Mouse (Mus musculus): Measurements from ENCODE around the gene Spsb4.
"Not testable (repeated sequence)": the region's sequence is repeated elsewhere in the genome, so short reads cannot be mapped to it uniquely, and the experiment has no call there.

Gene Spsb4

DNA sequence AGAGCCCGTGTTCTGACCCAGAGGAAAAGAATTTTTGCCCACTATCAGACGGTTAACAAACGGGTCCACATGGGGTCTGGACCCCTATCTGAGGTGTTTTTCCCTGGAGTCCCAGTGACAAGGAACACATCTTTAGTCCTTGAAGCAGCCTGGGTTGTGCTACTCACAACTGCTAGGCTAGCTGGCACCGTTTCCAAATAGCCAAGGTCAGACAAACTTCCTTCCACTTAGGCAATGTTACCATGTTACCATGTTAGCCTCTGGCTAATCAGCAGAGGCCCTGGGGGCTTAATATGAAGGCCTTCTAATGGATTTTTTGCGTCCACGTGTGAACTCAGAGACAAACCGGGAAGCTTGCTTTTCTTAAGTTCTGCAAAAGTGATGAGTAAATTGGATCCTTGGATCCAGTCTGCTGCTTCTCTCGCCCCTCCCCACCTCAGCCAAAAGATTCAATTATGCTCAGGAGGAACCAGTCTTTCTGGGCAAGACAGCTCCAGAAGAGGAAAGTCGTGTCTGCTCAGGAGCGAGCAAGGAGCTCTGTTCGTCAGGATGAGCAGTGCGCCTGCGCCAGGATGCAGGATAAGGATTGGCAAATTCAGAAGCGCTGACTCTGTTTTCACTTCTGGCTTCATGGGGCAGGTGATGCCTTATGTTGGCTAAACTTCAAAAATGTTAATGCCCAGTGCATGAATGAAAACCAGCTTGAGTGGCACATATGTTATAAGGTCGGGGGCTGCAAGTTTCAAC is 64.4 kb downstream of the Spsb4 start:
- in situ Hi-C loops (cut with MboI; ENCODE audit: low sequenced_read_pairs): no loop called here

DNA sequence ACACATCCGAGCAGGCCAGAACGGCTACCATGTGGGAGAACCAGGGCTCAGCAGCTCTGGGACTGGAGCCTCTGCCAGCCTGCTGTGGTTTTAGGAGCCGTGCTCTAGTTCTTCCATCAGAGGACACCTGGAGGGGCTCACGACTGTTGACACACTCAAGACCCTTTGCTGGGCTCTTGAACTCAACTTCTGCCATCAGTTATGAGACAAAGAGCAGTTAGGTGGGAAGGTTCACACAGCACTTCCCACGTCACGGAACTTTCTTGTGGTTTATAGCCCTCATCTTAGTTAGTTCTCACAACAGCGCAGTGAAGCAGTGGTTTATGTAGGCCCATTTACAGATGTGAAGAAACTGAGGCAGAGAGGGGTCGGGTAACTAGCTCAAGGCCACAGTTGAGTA is 65.2 kb downstream of the Spsb4 start:
- in situ Hi-C loops (cut with MboI; ENCODE audit: low sequenced_read_pairs): no loop called here

DNA sequence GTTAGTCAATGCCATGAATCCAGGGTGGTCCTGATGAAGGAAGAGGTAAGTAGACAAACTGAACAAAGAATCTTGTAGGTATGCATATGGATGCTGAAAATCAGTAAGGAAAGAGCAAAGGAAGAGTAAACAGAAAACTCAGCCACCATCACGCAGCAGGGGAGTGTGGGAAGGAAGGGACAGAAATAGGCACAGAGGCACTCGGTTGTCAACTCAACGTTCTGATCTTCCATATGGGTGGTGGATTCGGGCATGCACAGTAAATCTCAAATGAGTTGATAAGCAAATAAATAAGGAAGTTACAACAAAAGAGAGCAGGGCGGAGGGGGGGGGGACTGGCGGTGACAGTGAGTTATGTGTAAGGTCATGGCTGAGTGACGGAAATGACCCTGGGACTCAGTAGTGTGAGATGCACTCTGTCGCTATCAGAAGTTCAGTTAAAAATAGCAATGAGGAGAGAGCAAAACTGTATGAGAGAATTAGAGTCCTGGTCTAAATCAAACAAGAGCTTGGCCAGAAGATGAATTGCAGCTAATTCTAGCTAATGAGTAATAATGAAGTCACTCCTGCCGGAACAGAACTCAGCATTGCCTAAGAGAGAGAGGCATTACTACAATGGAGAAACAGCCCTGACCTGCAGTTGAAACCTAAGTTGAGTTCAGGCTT is 66.2 kb downstream of the Spsb4 start:
- in situ Hi-C loops (cut with MboI; ENCODE audit: low sequenced_read_pairs): no loop called here

DNA sequence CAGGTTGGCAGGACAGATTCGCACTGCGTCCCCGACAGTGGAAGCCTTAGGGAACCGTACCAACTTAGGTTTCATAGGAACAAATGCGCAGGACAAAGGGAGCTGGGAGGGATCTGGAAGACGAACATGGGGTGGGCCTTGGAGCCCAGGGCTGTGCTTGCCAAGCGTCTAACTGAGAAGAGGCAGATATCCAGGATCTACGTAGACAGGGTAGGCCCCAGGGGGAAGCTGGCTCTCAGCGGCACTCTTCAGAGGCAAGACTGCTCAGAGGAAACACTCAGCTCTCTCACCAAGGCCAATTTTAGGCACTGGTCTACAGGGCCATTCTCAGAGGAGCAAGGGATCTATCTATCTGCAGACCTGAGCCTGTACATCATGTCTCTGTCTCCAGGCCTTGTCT is 69.1 kb downstream of the Spsb4 start:
- in situ Hi-C loops (cut with MboI; ENCODE audit: low sequenced_read_pairs): no loop called here

DNA sequence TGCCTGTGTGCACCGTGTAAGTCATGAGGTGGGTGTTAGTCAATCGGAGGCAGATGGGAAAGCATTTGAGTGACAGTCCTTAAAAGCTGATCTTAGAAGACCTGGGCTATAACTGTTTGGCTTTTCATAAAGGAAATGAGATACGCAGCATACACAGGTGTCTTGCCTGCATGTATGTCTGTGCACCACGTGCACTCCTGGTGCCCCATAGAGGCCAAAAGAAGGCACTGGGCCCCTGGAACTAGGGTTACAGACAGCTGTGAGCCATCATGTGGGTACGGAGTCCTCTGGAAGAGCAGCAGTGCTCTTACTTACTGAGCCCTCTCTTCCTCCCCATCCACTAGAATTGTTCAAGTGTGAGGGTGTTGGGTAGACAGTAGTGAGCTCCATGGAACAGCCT is 70.1 kb downstream of the Spsb4 start:
- in situ Hi-C loops (cut with MboI; ENCODE audit: low sequenced_read_pairs): no loop called here

DNA sequence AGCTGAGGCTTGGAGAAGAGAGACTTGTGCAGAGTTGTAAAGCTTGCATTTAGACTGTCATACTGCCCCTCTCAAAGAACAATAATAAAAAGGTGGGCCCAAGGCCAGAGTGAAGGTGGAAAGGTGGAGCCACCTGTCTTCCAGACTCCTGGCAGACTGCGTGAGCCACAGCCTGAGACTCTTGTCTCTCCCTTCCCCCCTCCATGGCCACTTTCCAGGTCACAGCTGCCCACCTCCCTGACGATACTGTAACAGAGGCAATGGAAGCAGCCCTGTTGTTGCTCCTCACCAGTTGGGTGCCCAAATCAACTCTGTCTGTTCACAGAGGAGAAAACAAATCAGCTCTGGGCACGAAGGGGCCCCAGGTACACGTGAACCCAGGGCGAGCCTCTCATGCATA is 71.5 kb downstream of the Spsb4 start:
- in situ Hi-C loops (cut with MboI; ENCODE audit: low sequenced_read_pairs): no loop called here

DNA sequence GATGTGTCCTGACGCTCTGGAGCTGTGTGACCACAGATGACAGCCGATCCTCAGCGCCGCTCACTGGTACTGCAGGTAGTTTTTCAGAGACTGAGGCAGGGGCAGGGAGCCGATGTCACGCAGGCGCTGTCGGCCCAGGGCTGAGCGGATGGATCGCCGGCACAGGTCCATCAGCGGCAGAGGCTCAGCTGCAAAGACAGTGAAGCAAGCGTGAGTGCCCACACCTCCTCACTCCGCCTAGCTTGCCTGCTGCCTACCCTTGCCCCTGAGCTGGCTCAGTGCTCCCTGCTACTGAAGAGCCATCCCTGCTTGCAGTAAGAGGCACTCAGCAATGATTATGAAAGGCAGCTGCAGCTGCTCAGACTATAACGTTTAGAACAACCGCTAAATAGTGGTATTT is 74.1 kb downstream of the Spsb4 start:
- in situ Hi-C loops (cut with MboI; ENCODE audit: low sequenced_read_pairs): no loop called here

DNA sequence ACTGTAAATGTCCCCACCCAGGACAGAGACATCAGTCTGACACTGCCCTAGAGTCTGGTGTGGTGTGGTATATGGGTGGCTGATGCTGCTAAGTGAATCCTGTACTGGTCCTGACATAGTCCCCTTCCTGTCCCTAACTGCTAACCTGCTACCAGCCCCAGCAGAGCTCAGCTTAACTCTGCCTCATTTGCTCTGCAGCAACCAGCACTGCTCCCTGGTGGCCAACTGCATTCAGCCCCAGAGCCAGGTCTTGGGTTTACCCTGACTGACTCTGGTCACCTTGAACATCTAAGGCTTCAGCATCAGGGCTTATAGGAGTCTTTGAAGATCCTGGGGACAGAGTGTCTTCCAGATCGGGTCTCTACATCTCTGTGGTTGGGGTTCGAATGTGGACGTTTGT is 75.7 kb downstream of the Spsb4 start:
- in situ Hi-C loops (cut with MboI; ENCODE audit: low sequenced_read_pairs): no loop called here

DNA sequence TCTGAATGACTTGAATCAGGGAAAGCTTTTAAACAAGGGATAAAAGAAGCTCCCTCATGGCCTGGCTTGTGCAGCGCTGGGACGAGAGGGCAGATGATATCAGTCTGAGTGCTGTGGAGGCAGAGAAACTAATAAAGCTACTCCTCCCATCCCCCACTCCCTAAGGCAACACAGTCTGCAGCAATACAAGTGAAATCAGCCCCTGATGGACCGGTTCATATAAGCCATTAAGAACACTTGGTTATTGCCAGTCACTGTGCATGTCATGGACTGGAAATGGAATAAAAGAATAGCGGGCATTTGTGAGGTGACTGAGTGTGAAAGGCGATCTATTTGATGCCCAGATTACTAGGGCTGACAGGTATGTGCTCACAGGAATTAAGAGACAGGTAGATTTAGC is 79.8 kb downstream of the Spsb4 start:
- in situ Hi-C loops (cut with MboI; ENCODE audit: low sequenced_read_pairs): no loop called here

DNA sequence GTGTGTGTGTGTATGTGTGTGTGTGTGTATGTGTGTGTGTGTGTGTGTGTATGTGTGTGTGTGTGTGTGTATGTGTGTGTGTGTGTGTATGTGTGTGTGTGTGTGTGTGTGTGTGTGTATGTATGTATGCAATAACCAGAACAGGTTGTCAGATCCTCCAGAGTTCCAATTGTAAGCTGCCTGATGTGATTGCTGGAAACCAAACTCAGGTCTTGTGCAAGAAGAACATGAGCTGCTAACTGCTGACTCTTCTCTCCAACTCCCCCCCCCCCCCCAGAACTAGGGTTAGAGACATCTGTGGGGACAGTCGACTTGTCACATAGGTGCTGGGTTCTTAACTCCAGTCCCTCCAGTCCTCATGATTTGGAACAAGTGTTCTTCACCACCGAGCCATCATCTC is 82.2 kb downstream of the Spsb4 start:
- in situ Hi-C loops (cut with MboI; ENCODE audit: low sequenced_read_pairs): not testable (repeated sequence)

DNA sequence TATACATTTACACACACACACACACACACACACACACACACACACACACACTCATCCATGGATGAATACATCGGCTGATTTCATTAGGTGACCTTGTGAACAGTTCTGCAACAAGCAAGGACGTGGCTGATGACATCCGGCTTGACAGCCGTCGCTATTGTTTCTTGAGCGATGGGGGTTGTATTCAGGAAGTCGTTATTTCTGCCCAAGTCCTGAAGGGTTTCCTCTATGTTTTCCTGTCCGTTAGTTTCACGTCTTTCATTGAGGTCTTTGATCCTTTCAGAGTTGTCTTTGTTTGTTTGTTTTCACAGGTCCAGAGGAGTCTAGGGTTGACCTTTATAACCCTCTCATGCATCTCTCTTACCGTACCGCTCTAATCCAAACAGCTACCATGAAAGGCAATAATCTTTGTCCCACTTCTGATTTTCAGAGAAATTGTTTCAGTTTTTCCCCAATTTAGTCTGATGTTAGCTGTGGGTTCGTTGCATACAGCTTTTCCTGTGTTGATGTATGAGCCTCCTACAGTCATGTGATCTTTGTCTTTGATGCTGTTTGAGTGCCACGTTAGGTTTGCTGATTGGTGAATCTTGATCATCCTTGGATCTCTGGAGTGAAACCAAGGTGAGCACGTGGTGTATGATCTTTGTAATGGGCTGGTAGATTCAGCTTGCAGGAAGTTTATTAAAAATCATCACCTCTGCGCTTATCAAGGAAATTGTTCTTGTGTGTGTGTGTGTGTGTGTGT is 82.9 kb downstream of the Spsb4 start:
- in situ Hi-C loops (cut with MboI; ENCODE audit: low sequenced_read_pairs): no loop called here

DNA sequence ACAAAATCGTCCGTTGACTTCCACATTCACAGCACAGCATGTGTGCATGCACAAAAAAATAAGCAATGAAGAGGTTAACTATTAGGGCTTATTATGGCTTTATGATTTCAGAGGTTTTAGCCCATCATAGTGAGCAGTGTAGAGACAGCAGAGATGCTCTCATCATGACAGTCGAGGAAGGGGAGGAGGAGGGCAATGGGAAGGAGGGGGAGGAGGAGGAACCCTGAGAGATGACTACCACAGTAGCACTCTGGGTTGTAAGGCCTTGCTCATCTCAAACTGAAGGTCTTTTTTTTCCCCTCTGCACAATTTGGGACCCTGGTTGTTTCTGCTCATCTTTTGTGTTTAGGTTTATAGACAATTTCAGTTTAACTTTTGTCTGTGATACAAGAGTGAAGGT is 83.8 kb downstream of the Spsb4 start:
- in situ Hi-C loops (cut with MboI; ENCODE audit: low sequenced_read_pairs): no loop called here

DNA sequence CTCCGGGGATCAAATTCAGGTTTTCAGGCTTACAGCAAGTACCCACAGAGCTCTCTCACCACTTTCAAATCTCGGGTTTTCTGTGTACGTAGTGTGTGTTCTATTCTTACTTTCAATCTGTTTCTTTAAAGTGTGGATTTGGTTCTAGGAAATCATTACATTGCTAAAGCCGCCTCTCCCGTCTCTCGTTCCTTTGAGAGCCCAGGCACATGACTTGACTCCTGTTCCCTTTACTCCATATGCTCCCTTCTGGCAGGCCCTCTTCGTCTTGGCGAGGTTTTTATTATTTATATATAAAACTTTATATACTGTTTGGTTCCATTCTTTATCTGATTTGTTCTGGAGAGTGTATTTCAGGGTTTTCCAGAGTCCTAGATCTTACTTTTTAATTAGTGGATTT is 85.9 kb downstream of the Spsb4 start:
- in situ Hi-C loops (cut with MboI; ENCODE audit: low sequenced_read_pairs): no loop called here

DNA sequence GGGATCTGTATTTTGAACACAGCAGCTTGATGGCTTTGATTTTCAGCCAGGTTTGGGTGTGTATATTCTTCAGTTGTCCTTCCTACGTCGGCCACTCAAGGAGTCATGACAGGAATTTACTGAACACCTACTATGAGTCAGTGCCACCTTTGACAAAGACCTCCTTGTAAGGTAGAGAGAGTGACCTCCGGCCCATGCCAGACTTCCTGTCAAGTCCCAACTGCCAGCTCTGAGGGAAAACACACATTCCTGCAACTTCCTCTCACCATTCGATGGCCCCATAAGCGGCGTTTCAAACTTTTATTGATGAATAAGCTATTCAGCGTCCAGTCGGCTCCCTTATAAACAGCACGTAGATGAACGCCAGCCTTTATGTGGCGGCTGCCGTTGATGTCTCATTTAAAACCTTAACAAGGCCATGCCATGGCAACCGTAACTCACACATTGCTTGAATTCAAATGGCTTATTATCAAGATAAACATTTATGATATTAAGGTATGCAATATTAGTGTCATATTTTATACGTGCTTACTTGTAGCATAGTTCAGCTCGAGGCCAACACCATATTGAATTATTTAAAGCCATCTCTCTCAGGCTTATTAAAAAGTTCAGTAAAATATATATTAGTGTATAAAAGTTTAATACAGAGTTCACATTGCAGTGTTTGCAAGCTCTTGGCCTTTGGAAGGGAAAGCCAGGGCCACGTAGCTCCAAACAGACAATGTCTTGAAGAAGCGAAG is 94.9 kb downstream of the Spsb4 start:
- in situ Hi-C loops (cut with MboI; ENCODE audit: low sequenced_read_pairs): no loop called here

DNA sequence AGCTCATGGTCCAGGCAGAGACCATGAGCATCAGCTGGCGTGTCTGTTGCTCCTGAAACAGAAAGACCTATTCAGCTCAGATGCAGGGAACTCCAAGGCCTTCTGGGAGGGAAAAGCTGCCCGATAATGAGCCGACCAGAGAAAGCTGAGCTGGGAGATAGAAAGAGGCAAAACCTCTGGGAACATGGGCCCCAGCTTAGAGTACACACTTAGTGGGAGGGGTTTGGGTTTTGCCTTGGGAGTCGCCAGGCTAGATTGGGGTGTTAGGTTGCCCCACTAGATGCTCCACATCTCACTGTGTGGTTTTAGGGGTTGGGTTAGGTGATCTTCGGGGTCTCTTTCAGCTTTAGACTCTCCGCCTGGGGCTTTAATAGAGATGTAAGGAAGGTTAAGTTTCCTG is 95.5 kb downstream of the Spsb4 start:
- in situ Hi-C loops (cut with MboI; ENCODE audit: low sequenced_read_pairs): no loop called here

DNA sequence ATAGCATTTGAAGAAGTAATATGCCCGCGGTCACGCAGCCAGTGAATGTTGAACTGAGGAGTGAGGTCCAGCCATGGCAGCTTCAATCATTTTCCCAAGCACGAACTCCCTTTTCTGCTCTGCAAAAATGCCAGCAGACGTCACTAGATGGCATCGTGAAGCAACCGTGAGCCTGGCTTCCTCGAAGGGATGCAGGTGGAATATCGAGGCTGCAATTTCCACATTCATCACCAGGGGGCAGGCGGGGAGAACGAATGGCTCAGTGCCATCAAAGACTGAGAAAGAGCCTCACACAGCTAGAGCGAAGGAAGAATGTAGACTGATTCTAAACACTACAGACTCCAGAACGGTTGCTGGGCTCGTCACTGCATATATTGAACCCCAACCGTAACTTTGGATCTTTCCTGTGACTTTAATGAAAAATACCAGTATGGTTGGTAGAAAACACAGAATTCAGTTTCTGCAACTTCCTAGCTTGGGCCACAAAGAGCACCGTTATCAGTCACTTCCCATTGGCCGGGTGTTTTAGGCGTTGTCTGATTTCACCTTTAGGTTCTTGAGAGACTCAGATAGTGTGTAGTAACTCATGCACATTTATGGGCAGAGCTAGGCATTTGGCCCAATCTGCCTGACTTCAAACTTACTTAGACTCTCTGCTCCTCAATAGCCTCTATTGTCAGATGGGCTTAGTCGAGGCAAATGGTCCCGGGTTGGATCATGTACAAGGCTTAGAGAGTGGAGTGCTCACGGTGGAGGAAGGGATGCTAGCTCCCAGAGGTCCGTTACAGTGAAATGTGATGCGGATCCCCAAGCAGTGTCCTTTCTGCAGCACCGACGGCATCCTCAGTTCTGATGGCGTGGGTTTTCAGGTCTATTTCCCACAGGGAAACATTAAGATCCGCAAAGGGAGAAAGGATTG is 101.8 kb downstream of the Spsb4 start:
- in situ Hi-C loops (cut with MboI; ENCODE audit: low sequenced_read_pairs): no loop called here

DNA sequence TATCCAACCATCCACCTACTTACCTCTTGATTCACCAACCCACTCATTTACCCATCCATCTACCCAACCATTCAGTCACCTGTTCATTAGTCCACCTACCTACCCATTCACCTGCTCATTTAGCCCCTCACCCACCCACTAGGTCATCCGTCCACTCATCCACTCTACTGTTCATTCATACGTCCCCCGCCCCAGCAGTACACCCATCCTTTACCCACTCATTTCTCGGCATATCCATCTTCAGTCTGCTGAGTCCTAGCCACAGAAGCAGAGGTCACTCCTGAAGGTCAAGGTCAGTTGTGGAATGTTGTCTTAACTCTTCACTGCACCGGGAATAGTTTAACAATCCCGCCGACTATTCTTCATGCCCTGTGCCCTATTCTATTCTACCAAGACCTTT is 102.6 kb downstream of the Spsb4 start:
- in situ Hi-C loops (cut with MboI; ENCODE audit: low sequenced_read_pairs): no loop called here

DNA sequence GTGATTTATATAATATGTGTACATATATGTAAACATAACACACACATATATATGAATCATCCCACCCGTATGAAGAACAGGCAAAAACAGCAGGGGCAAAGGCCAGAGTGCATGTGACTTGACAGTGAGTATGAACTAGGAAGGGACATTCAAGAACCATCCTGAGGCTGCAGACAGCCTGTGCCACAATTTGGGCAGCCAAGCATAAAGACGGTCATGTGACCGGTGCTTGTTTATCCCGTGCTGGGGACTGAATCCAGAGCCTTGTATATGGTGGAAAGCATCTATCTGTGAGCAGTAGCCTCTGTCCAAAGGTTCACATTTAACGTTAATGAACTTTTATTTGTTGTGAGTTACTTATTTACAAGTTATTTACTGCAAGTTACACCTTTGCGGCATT is 103.8 kb downstream of the Spsb4 start:
- in situ Hi-C loops (cut with MboI; ENCODE audit: low sequenced_read_pairs): no loop called here

DNA sequence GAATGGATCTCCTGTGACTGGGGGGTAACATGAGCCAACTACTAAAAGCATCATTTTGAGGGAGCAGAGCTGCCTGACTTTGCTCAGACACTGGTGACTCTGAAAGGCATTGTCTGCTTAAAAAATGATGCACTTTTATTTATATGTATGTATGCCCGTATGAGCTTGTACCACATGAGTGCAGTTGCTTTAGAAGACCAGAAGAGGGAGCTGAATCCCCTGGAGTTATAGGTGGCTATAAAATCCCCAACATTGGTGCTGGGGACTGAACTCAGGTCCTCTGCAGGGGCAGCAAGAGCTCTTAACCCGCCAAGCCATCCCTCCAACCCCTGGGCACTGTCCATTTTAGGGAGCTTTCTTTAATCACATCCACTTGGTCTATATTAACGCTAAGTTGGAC is 104.6 kb downstream of the Spsb4 start:
- in situ Hi-C loops (cut with MboI; ENCODE audit: low sequenced_read_pairs): no loop called here

DNA sequence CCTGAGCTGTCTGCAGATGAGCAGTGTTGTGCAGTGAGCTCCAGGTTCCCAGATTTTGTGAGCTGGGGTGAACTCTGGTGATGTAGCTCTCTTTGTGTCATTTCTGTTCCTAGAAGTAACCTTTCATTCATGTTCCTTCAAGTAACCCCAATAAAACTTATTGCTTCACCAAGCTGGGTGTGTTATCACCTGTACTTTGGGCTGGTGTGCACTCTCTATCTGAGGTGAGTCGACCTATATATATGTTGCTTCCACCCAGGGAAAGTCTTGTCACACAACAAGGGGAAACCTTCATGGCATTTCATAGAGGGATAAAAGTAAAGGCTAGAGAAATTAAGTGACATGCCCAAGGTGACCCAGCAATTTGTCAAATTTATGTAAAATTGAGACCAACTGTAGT is 109.1 kb downstream of the Spsb4 start:
- in situ Hi-C loops (cut with MboI; ENCODE audit: low sequenced_read_pairs): no loop called here
